Mouse (Mus musculus): ENCODE measurements around the gene Timm17b.

DNA sequence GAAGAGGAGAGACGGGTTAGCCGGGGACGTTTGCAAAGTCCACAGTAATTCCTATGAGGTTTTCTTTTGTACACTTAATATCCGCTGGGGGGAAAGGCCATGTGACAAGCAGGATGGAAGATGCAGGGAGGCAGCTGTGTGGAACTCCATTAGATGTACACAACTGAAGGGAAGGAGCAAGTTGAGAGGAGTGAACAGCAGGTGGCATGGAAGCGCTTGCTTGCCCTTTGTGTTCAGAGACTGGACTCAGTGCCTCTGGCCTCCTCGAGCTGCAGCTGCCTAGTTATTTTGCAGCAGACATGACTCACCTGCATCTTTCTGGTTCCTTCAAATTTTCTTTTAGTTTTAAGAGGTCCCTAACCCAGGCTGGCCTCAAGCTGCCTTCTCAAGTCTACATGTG is 11.3 kb downstream of the Timm17b start:
- no peak for TF ChIP-seq ZNF384 (IDR thresholded peaks at IDR 0.05; ENCODE audit: low read depth, low read length)
- TF ChIP-seq ZC3H11A (IDR thresholded peaks at IDR 0.05; ENCODE audit: low read depth, low read length) = no peak
- no peak for TF ChIP-seq MXI1 (IDR thresholded peaks at IDR 0.05; ENCODE audit: low read depth, low read length)
- peak in 1 of 3 experiments; percentile 4; a peak in 1 of 6 replicates for TF ChIP-seq CTCF (IDR thresholded peaks at IDR 0.05 in 2 of 3, conservative IDR thresholded peaks at IDR 0.05 in 1 of 3; ENCODE audit: control insufficient read depth in 1 of 3, insufficient read depth in 1 of 3, low read depth in 2 of 3, low read length in 3 of 3, poor library complexity in 1 of 3, severe bottlenecking in 1 of 3)
- no peak for TF ChIP-seq TBP (IDR thresholded peaks at IDR 0.05; ENCODE audit: low read depth, low read length)
- no peak for TF ChIP-seq POLR2AphosphoS5 (IDR thresholded peaks at IDR 0.05; ENCODE audit: borderline replicate concordance, low read depth, low read length)
- TF ChIP-seq BHLHE40 (IDR thresholded peaks at IDR 0.05; ENCODE audit: borderline replicate concordance, low read depth, low read length) = no peak
- TF ChIP-seq GATA1 (IDR thresholded peaks at IDR 0.05; ENCODE audit: low read depth, low read length) = no peak
- TF ChIP-seq MAX (IDR thresholded peaks at IDR 0.05; ENCODE audit: low read length) = no peak
- TF ChIP-seq EP300 (IDR thresholded peaks at IDR 0.05; ENCODE audit: low read depth in 1 of 2, low read length in 2 of 2) = no peak
- no peak for TF ChIP-seq POLR2A (IDR thresholded peaks at IDR 0.05; ENCODE audit: control insufficient read depth in 1 of 2, insufficient read depth in 1 of 2, low read depth in 1 of 2, low read length in 2 of 2, poor library complexity in 1 of 2)
